Comparison of ENCODE assay signal across 38 mouse cellular contexts in the genomic region with DNA sequence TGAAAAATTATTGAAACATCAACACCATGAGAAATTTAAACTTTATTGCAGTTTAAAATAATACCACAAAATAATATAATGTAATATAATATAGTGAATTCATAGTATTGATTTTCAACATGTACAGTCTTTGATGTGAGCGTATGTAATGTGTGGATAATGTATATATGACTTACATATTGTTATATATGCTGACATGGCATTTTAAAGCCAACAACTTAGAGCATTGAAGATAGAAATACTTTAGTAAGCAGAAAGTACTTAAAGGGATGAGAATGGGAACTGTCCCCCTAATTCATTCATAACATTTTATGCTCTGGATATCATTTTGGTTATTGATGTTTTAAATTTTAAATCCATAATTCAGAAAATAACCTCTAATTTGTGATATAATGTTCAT. TPM values are rescaled to one million over a fixed set of nuclear protein-coding genes. Genes with fewer than 3 reads are reported as not detected.
"Had no signal": no experiment of that assay in that cellular context is flagged by ENCODE, and none has a peak within 500 bp of the region (broad histone marks: within the 10 kb centered on the region; RNA-seq: fewer than 3 reads in every experiment).

No protein-coding gene starts in this region.

- H3K4me3 ChIP-seq: limb, embryonic 10.5 days; limb, embryonic 12.5 days; limb, embryonic 13.5 days; limb, embryonic 15.5 days; liver, embryonic 12.5 days; liver, embryonic 13.5 days; liver, embryonic 15.5 days; lung, embryonic 15.5 days; megakaryocyte, embryonic 14.5 days; midbrain, embryonic 10.5 days; midbrain, embryonic 12.5 days; midbrain, embryonic 13.5 days; midbrain, embryonic 15.5 days; myocyte; neural tube, embryonic 12.5 days had no signal

- ATAC-seq: liver, embryonic 12.5 days; liver, postnatal 0 days; lung, postnatal 0 days; midbrain, embryonic 13.5 days; midbrain, embryonic 15.5 days; midbrain, embryonic 16.5 days had no signal

- H3K4me2 ChIP-seq: limb, embryonic 12.5 days; limb, embryonic 13.5 days; limb, embryonic 15.5 days; liver, embryonic 11.5 days; liver, embryonic 12.5 days; liver, embryonic 13.5 days; liver, embryonic 15.5 days; lung, embryonic 14.5 days; lung, embryonic 15.5 days; midbrain, embryonic 11.5 days; midbrain, embryonic 12.5 days; midbrain, embryonic 13.5 days; midbrain, embryonic 15.5 days; neural tube, embryonic 12.5 days had no signal

- H3K9ac ChIP-seq: limb, embryonic 12.5 days; limb, embryonic 13.5 days; limb, embryonic 15.5 days; liver, embryonic 12.5 days; liver, embryonic 13.5 days; liver, embryonic 14.5 days; liver, embryonic 15.5 days; liver, postnatal 0 days; lung, embryonic 14.5 days; lung, embryonic 15.5 days; midbrain, embryonic 12.5 days; midbrain, embryonic 13.5 days; midbrain, embryonic 15.5 days; neural tube, embryonic 12.5 days had no signal

- H3K36me3 ChIP-seq: limb, embryonic 10.5 days; limb, embryonic 12.5 days; limb, embryonic 15.5 days; liver, embryonic 12.5 days; liver, embryonic 13.5 days; liver, embryonic 15.5 days; lung, embryonic 15.5 days; midbrain, embryonic 10.5 days; midbrain, embryonic 12.5 days; midbrain, embryonic 13.5 days; midbrain, embryonic 15.5 days; neural tube, embryonic 12.5 days had no signal

- DNase-seq: left cerebral cortex, postnatal 4 days; liver; liver, embryonic 13.5 days; liver, postnatal 0 days; lung, adult 18-20 months; lung, adult 2 months; lung, embryonic 14.5 days; lung, postnatal 10 days; lung, postnatal 14 days; lung, postnatal 36 days; lung, postnatal 4 days; midbrain, embryonic 14.5 days had no signal

- H3K27me3 ChIP-seq: limb, embryonic 12.5 days; limb, embryonic 13.5 days; limb, embryonic 15.5 days; liver, embryonic 12.5 days; liver, embryonic 13.5 days; liver, embryonic 15.5 days; lung, embryonic 15.5 days; megakaryocyte, embryonic 14.5 days; midbrain, embryonic 12.5 days; midbrain, embryonic 13.5 days; midbrain, embryonic 15.5 days; neural tube, embryonic 12.5 days had no signal

- H3K9me3 ChIP-seq: limb, embryonic 10.5 days; limb, embryonic 12.5 days; limb, embryonic 13.5 days; limb, embryonic 15.5 days; liver, embryonic 12.5 days; liver, embryonic 13.5 days; liver, embryonic 15.5 days; lung, embryonic 15.5 days; megakaryocyte, embryonic 14.5 days; midbrain, embryonic 10.5 days; midbrain, embryonic 12.5 days; midbrain, embryonic 13.5 days; midbrain, embryonic 15.5 days; neural tube, embryonic 12.5 days had no signal

- H3K27ac ChIP-seq: limb, embryonic 10.5 days; limb, embryonic 12.5 days; limb, embryonic 13.5 days; limb, embryonic 15.5 days; liver, embryonic 12.5 days; liver, embryonic 13.5 days; liver, embryonic 14.5 days; liver, embryonic 15.5 days; lung, embryonic 15.5 days; macrophage; midbrain, embryonic 10.5 days; midbrain, embryonic 12.5 days; midbrain, embryonic 13.5 days; midbrain, embryonic 15.5 days; neural tube, embryonic 12.5 days had no signal

- H3K4me1 ChIP-seq: limb, embryonic 15.5 days; liver, embryonic 12.5 days; liver, embryonic 13.5 days; liver, embryonic 15.5 days; megakaryocyte, embryonic 14.5 days; midbrain, embryonic 10.5 days; midbrain, embryonic 12.5 days; midbrain, embryonic 13.5 days; midbrain, embryonic 15.5 days; neural tube, embryonic 12.5 days had no signal

RNA-seq across cellular contexts. Expression of a gene that starts 35.5 kb away (rescaled TPM):
- total RNA-seq: left cerebral cortex, postnatal 10 days; left cerebral cortex, postnatal 4 days; liver, adult 2 months; megakaryocyte progenitor cell, adult 5-6 weeks; megakaryocyte, adult 5-6 weeks; megakaryocyte-erythroid progenitor cell, adult 5-6 weeks; monocyte, adult 5-6 weeks had no signal
- polyA plus RNA-seq: macrophage had no signal
